Mouse (Mus musculus) splenic B cell, adult 2 months (primary cell): Measurements from ENCODE around the gene Aes.

Experiments
- DNase-seq: peaks from one replicate; pipeline ENCODE4 v3.0.0-alpha.2; 2011; ENCODE audit warnings: low read depth, low spot score
- H3K27me3 ChIP-seq: 2 replicates; pipeline ENCODE4 v1.6.1; 2012; ENCODE audit warnings: mild to moderate bottlenecking, low read length, moderate library complexity, mixed read lengths; ENCODE audit not compliant: control insufficient read depth, poor library complexity, insufficient read depth, severe bottlenecking
- H3K36me3 ChIP-seq: 2 replicates; pipeline ENCODE4 v1.6.1; 2012; ENCODE audit warnings: mild to moderate bottlenecking, low read length, moderate library complexity, mixed read lengths; ENCODE audit not compliant: control insufficient read depth, poor library complexity, insufficient read depth, severe bottlenecking

Aes gene

GRCm38 (mm10) chr10:81605666-81605973 is 46.3 kb downstream of the Aes start:
- no peak for DNase-seq
- Histone ChIP-seq H3K36me3 (no peaks in the 10 kb centered on the region), H3K27me3 (no peaks in the 10 kb centered on the region)

- H3K27me3 ChIP-seq = no peaks in the 10 kb centered on the region
- DNase-seq = peak; percentile 95
Measured at GRCm38 (mm10) chr10:81605974-81606751, 46.9 kb downstream of the Aes start, which contains the start of gene BC025920. BC025920 (plus strand) TSS chr10:81606270.

GRCm38 (mm10) chr10:81608308-81608707 is 49.0 kb downstream of the Aes start:
- Histone ChIP-seq H3K36me3 (no peaks in the 10 kb centered on the region), H3K27me3 (no peaks in the 10 kb centered on the region)
- DNase-seq = peak; percentile 31

More at GRCm38 (mm10) chr10:81605974-81606751, 46.9 kb downstream of the Aes start, which contains the start of gene BC025920:
- H3K36me3 ChIP-seq = no peaks in the 10 kb centered on the region

- DNase-seq = no peak
- no peaks in the 10 kb centered on the region for H3K27me3 ChIP-seq
- H3K36me3 ChIP-seq = no peaks in the 10 kb centered on the region
Measured at GRCm38 (mm10) chr10:81612779-81613178, 53.5 kb downstream of the Aes start.

GRCm38 (mm10) chr10:81615486-81615885 is 56.2 kb downstream of the Aes start:
- DNase-seq = no peak
- Histone ChIP-seq H3K36me3 (no peaks in the 10 kb centered on the region), H3K27me3 (no peaks in the 10 kb centered on the region)
